Mouse (Mus musculus) liver, embryonic 14.5 days (tissue): ENCODE data around the gene Commd7.

Experiments used
- CTCF ChIP-seq: IDR thresholded peaks from 2 replicates; pipeline ENCODE4 v1.5.1; 2016; ENCODE audit warnings: antibody characterized with exemption, low read depth, control low read depth
- EP300 ChIP-seq: IDR thresholded peaks from 2 replicates; pipeline ENCODE4 v1.6.1; 2016; ENCODE audit warnings: antibody characterized with exemption, low read depth

DNA sequence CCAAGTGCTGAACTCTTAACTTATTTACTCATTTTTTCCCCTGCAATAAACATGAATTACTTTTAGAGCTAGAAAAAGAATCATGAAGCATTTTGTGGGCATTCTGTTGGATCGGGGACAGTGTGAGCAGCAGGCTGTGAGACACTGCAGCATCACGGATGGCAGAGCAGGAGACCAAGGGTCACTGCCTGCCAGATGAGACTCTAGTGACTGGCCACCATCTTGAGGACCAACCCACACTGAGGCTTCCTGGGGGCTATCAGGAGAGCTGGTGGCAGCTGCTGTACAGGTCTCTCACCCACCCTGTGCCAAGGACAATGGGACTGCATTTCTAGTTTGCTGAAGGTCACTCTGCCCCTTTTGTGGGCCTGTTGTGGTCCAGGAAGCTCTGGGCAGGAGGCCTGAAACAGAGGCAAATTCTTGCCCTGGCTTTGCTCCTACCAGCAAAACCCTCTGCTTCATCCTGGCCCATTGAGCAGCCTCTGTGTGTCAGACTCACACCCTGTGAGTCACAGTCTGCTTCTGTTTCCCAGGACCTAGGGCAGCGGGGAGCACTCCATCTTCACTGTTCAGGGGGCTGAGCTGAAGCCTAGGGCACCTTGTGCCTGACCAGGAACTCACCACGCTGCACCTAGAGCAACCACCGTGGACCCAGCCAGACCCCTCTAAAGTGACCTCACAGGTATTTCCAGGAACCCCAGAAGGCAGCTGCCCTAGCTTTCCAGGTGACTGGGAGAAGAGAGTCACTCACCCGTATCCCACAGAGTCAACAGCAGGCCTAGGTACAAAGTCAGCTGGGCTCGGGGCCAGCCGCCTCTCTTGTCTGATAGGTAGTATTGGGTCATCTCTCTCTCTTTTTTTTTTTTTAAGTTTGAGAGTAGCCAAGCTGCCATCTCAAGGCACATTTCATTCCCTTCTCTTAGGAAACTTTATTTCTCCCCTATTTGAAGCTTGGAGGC, 40.2 kb downstream of the Commd7 start:
- TF ChIP-seq CTCF (no peak), EP300 (no peak)
